Mouse (Mus musculus) inflammation-experienced regulatory T-cells, adult 16 weeks (primary cell): ENCODE results near the gene Swi5. TPM values are rescaled to one million over a fixed set of nuclear protein-coding genes. Genes with fewer than 3 reads are reported as not detected.

ENCODE experiments used
- polyA plus RNA-seq: library from polyadenylated mRNA; unstranded; fragments of 100-300 nt; shearing (Covaris generic); gene quantifications from one replicate; pipeline ENCODE4 v1.2.1, GENCODE M21; 2017

The Swi5 gene
- polyA plus RNA-seq, result 264 TPM

GRCm38 (mm10) chr2:32287923-32288367 lies at the start of gene Swi5:
Swi5 (minus strand) TSS chr2:32288075.

GRCm38 (mm10) chr2:32287334-32287840 lies 488 bp downstream of the Swi5 start, which contains the start of gene Golga2:
Golga2 (plus strand) TSS chr2:32287384.

DNA sequence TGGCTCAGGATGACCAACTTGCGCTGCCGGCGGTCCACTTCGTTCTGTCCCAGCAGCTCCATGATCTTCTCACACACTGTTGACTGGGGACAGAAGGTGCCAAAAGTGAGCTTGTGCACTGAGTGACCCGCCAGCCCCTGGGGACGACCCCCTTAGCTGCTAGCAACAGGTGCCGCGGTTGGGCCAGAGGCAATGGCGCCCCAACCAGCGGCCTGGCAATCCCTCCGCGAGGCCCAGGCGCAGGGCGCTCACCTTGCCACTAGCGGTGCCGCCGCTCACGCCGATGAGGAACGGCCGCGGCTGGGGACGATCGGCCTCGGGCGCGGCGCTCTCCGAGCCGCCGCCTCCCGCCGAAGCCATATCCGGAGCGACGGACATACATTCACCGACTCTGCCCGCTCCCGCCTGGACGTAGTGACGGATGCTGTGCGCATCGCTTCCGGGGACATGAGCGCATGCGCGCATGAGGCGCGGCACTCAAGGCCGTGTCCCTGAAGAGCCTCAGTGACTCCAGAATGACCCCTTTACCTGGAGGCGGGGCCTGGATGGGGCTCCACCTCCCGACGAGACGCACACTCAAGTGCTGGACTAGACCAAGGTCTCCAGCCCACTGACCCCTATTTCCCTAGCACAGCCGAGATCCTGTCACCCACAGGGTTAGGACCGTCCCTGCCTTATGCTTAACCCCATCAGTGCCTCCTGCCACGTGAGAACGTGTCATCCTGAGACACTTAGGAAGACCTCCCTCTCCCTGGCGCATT lies 28.0 kb downstream of the Swi5 start, which contains the start of gene Uck1:
Uck1 (minus strand) TSS at position 503 of the 761 bp plus-strand sequence.

GRCm38 (mm10) chr2:32235886-32236759 lies 51.8 kb downstream of the Swi5 start, which contains the start of gene Pomt1:
Pomt1 (plus strand) TSS chr2:32236590.

Other genes starting within 250 kb of the Swi5 start
- 25.5 TPM for gene Fam78a, start 203.2 kb downstream of the Swi5 start, polyA plus RNA-seq
- not detected for gene Plpp7, start 192.5 kb downstream of the Swi5 start, polyA plus RNA-seq
- 11.7 TPM for gene Prrc2b, start 137.0 kb downstream of the Swi5 start, polyA plus RNA-seq
- gene Pomt1, start 51.5 kb downstream of the Swi5 start, polyA plus RNA-seq, result 13.3 TPM
- 107 TPM for gene Uck1, start 27.9 kb downstream of the Swi5 start, polyA plus RNA-seq
- gene Golga2, start 691 bp downstream of the Swi5 start, polyA plus RNA-seq, result 50.0 TPM
- 161 TPM for gene Ciz1, start 64.3 kb upstream of the Swi5 start, polyA plus RNA-seq
- gene Dnm1, start 65.3 kb upstream of the Swi5 start, polyA plus RNA-seq, result not detected
- gene 1110008P14Rik, start 93.9 kb upstream of the Swi5 start, polyA plus RNA-seq, result 79.7 TPM
- not detected for gene Lcn2, start 100.2 kb upstream of the Swi5 start, polyA plus RNA-seq
- 1.9 TPM for gene Ptges2, start 107.8 kb upstream of the Swi5 start, polyA plus RNA-seq
- 9.0 TPM for gene Naif1, start 162.4 kb upstream of the Swi5 start, polyA plus RNA-seq
- 6.5 TPM for gene Slc25a25, start 163.4 kb upstream of the Swi5 start, polyA plus RNA-seq
- gene Fam102a, start 247.3 kb upstream of the Swi5 start, polyA plus RNA-seq, result 72.8 TPM